Mouse (Mus musculus): ENCODE measurements around the gene Npb. TPM values are rescaled to one million over a fixed set of nuclear protein-coding genes. Genes with fewer than 3 reads are reported as not detected.
A peak's percentile ranks its signal among the peaks of the same experiment; 100 is the strongest.

Npb gene
- total and polyA plus RNA-seq, 3 experiments: not detected

GRCm38 (mm10) chr11:120598283-120598989 is 9.8 kb upstream of the Npb start, which contains the start of the genes Alyref and Anapc11:
Alyref (minus strand) TSS chr11:120598365.
Anapc11 (plus strand) TSS chr11:120598421.
- TF ChIP-seq POLR2A (IDR thresholded peaks at IDR 0.05; ENCODE audit: insufficient read depth, low read depth, low read length) (peak; percentile 53), CTCF (IDR thresholded peaks at IDR 0.05) (peak; percentile 26), EP300 (IDR thresholded peaks at IDR 0.05; ENCODE audit: insufficient read depth, low read depth, low read length) (no peak)
- Histone ChIP-seq H3K4me3 (peak within 1 kb of the TSS; percentile 85), H3K4me1 (ENCODE audit: control insufficient read depth, insufficient read depth, low read length) (peaks cover 7% of the 10 kb centered on the region), H3K9ac (ENCODE audit: low read depth, low read length) (peak within 1 kb of the TSS; percentile 84), H3K79me2 (replicated peaks; ENCODE audit: control insufficient read depth, insufficient read depth, low read length) (peaks cover 3% of the 10 kb centered on the region), H3K36me3 (ENCODE audit: control insufficient read depth, insufficient read depth, low read length) (no peaks in the 10 kb centered on the region; the same call in 1 of the 2 replicates), H3K27ac (peak within 1 kb of the TSS; percentile 77), H3K27me3 (ENCODE audit: control insufficient read depth, insufficient read depth, low read length) (no peaks in the 10 kb centered on the region)
- intact Hi-C loops (cut with DNase I): no loop called here
- WGBS: under 1% methylated on average over 88 of the region's 88 CpGs
- DNase-seq: peak; percentile 96 to 97

- WGBS: 41% methylated on average over 17 of the region's 17 CpGs
- H3K36me3 ChIP-seq (ENCODE audit: control insufficient read depth, insufficient read depth, low read length): no peaks in the 10 kb centered on the region; the same call in 1 of the 2 replicates
- no peak for DNase-seq
- H3K79me2 ChIP-seq (replicated peaks; ENCODE audit: control insufficient read depth, insufficient read depth, low read length): peaks cover 3% of the 10 kb centered on the region
- H3K9ac ChIP-seq (ENCODE audit: low read depth, low read length): peak overlapping the region; percentile 81
- intact Hi-C loops (cut with DNase I): no loop called here
- peak overlapping the region; percentile 77 for H3K27ac ChIP-seq
- no peak for TF ChIP-seq CTCF (IDR thresholded peaks at IDR 0.05)
- TF ChIP-seq POLR2A (IDR thresholded peaks at IDR 0.05; ENCODE audit: insufficient read depth, low read depth, low read length): no peak
- H3K4me3 ChIP-seq: peak overlapping the region; percentile 85
- H3K4me1 ChIP-seq (ENCODE audit: control insufficient read depth, insufficient read depth, low read length): peaks cover 7% of the 10 kb centered on the region
- H3K27me3 ChIP-seq (ENCODE audit: control insufficient read depth, insufficient read depth, low read length): no peaks in the 10 kb centered on the region
Observed at GRCm38 (mm10) chr11:120598990-120599549, 9.2 kb upstream of the Npb start.

GRCm38 (mm10) chr11:120600716-120601115 is 7.6 kb upstream of the Npb start:
- no peak overlapping the region for H3K27ac ChIP-seq
- no peak overlapping the region for H3K9ac ChIP-seq (ENCODE audit: low read depth, low read length)
- H3K27me3 ChIP-seq (ENCODE audit: control insufficient read depth, insufficient read depth, low read length): no peaks in the 10 kb centered on the region
- H3K79me2 ChIP-seq (replicated peaks; ENCODE audit: control insufficient read depth, insufficient read depth, low read length): peaks cover 3% of the 10 kb centered on the region; the same call in 1 of the 2 replicates
- no peak for TF ChIP-seq POLR2A (IDR thresholded peaks at IDR 0.05; ENCODE audit: insufficient read depth, low read depth, low read length)
- TF ChIP-seq EP300 (IDR thresholded peaks at IDR 0.05; ENCODE audit: insufficient read depth, low read depth, low read length): no peak
- TF ChIP-seq CTCF (IDR thresholded peaks at IDR 0.05): no peak
- intact Hi-C loops (cut with DNase I): no loop called here
- WGBS: 86% methylated on average over 3 of the region's 3 CpGs
- peaks cover 7% of the 10 kb centered on the region for H3K4me1 ChIP-seq (ENCODE audit: control insufficient read depth, insufficient read depth, low read length)
- no peak overlapping the region for H3K4me3 ChIP-seq
- H3K36me3 ChIP-seq (ENCODE audit: control insufficient read depth, insufficient read depth, low read length): no peaks in the 10 kb centered on the region; the same call in 1 of the 2 replicates
- no peak for DNase-seq

GRCm38 (mm10) chr11:120603545-120603944 is 4.7 kb upstream of the Npb start:
- 79% methylated on average over 2 of the region's 2 CpGs for WGBS
- Histone ChIP-seq H3K27me3 (ENCODE audit: control insufficient read depth, insufficient read depth, low read length) (no peaks in the 10 kb centered on the region), H3K4me1 (ENCODE audit: control insufficient read depth, insufficient read depth, low read length) (peaks cover 8% of the 10 kb centered on the region), H3K36me3 (ENCODE audit: control insufficient read depth, insufficient read depth, low read length) (no peaks in the 10 kb centered on the region), H3K9ac (ENCODE audit: low read depth, low read length) (no peak overlapping the region), H3K79me2 (replicated peaks; ENCODE audit: control insufficient read depth, insufficient read depth, low read length) (no peaks in the 10 kb centered on the region), H3K4me3 (no peak overlapping the region), H3K27ac (no peak overlapping the region)
- no peak for DNase-seq
- intact Hi-C loops (cut with DNase I): no loop called here
- TF ChIP-seq CTCF (IDR thresholded peaks at IDR 0.05) (no peak), POLR2A (IDR thresholded peaks at IDR 0.05; ENCODE audit: insufficient read depth, low read depth, low read length) (no peak), EP300 (IDR thresholded peaks at IDR 0.05; ENCODE audit: insufficient read depth, low read depth, low read length) (no peak)

- DNase-seq: no peak
- H3K27ac ChIP-seq: no peak overlapping the region
- H3K27me3 ChIP-seq (ENCODE audit: control insufficient read depth, insufficient read depth, low read length): no peaks in the 10 kb centered on the region
- no peaks in the 10 kb centered on the region for H3K79me2 ChIP-seq (replicated peaks; ENCODE audit: control insufficient read depth, insufficient read depth, low read length)
- WGBS: 84% methylated on average over 7 of the region's 7 CpGs
- H3K36me3 ChIP-seq (ENCODE audit: control insufficient read depth, insufficient read depth, low read length): no peaks in the 10 kb centered on the region
- no peak overlapping the region for H3K9ac ChIP-seq (ENCODE audit: low read depth, low read length)
- peaks cover 4% of the 10 kb centered on the region for H3K4me1 ChIP-seq (ENCODE audit: control insufficient read depth, insufficient read depth, low read length)
- TF ChIP-seq CTCF (IDR thresholded peaks at IDR 0.05): no peak
- TF ChIP-seq POLR2A (IDR thresholded peaks at IDR 0.05; ENCODE audit: insufficient read depth, low read depth, low read length): no peak
- TF ChIP-seq EP300 (IDR thresholded peaks at IDR 0.05; ENCODE audit: insufficient read depth, low read depth, low read length): no peak
- intact Hi-C loops (cut with DNase I): no loop called here
- no peak overlapping the region for H3K4me3 ChIP-seq
Observed at GRCm38 (mm10) chr11:120605667-120606066, 2.6 kb upstream of the Npb start.

GRCm38 (mm10) chr11:120606764-120607163 is 1.5 kb upstream of the Npb start:
- 39% methylated on average over 4 of the region's 4 CpGs for WGBS

More at GRCm38 (mm10) chr11:120606764-120607163, 1.5 kb upstream of the Npb start:
- intact Hi-C loops (cut with DNase I): no loop called here
- H3K36me3 ChIP-seq (ENCODE audit: control insufficient read depth, insufficient read depth, low read length): no peaks in the 10 kb centered on the region
- no peak overlapping the region for H3K27ac ChIP-seq
- TF ChIP-seq EP300 (IDR thresholded peaks at IDR 0.05; ENCODE audit: insufficient read depth, low read depth, low read length) (no peak), POLR2A (IDR thresholded peaks at IDR 0.05; ENCODE audit: insufficient read depth, low read depth, low read length) (no peak), CTCF (IDR thresholded peaks at IDR 0.05) (no peak)
- H3K9ac ChIP-seq (ENCODE audit: low read depth, low read length): no peak overlapping the region
- no peak overlapping the region for H3K4me3 ChIP-seq
- H3K27me3 ChIP-seq (ENCODE audit: control insufficient read depth, insufficient read depth, low read length): no peaks in the 10 kb centered on the region
- peaks cover 4% of the 10 kb centered on the region for H3K4me1 ChIP-seq (ENCODE audit: control insufficient read depth, insufficient read depth, low read length)
- no peak for DNase-seq
- no peaks in the 10 kb centered on the region for H3K79me2 ChIP-seq (replicated peaks; ENCODE audit: control insufficient read depth, insufficient read depth, low read length)

Data from heart, adult 2 months (tissue).